Mouse (Mus musculus) left cerebral cortex, postnatal 4 days (tissue): ENCODE results near the gene Zbtb3. TPM values are rescaled to one million over a fixed set of nuclear protein-coding genes. Genes with fewer than 3 reads are reported as not detected.

Experiments
- DNase-seq: peaks from one replicate; pipeline ENCODE4 v3.0.0-alpha.2; 2022
- intact Hi-C: fragments of 180-260 bp; cut with DNase I; formaldehyde crosslinking; loops from one replicate; pipeline ENCODE4 v1.15.1; 2025
- total RNA-seq, 2 experiments: library from RNA; stranded (reverse); gene quantifications; 2 replicates each; pipeline ENCODE4 v1.2.3; 2021

The Zbtb3 gene
- total RNA-seq, 2 experiments from 2014 or later: 5.1 to 6.8 TPM

GRCm38 (mm10) chr19:8838041-8838730, 35.8 kb downstream of the Zbtb3 start:
- DNase-seq: peak; percentile 61
- intact Hi-C loops: loop anchor here (10.0 kb wide), 1 partner anchor 107 kb away; the partner anchor contains the start of gene Mta2

GRCm38 (mm10) chr19:8839103-8839907, 37.0 kb downstream of the Zbtb3 start, which contains the start of gene Gng3:
TSS of gene Gng3 (minus strand) at chr19:8839194.
- peak; percentile 87 for DNase-seq
- intact Hi-C loops: loop anchor here (10.0 kb wide), 1 partner anchor 105 kb away; the partner anchor contains the start of gene Mta2

DNA sequence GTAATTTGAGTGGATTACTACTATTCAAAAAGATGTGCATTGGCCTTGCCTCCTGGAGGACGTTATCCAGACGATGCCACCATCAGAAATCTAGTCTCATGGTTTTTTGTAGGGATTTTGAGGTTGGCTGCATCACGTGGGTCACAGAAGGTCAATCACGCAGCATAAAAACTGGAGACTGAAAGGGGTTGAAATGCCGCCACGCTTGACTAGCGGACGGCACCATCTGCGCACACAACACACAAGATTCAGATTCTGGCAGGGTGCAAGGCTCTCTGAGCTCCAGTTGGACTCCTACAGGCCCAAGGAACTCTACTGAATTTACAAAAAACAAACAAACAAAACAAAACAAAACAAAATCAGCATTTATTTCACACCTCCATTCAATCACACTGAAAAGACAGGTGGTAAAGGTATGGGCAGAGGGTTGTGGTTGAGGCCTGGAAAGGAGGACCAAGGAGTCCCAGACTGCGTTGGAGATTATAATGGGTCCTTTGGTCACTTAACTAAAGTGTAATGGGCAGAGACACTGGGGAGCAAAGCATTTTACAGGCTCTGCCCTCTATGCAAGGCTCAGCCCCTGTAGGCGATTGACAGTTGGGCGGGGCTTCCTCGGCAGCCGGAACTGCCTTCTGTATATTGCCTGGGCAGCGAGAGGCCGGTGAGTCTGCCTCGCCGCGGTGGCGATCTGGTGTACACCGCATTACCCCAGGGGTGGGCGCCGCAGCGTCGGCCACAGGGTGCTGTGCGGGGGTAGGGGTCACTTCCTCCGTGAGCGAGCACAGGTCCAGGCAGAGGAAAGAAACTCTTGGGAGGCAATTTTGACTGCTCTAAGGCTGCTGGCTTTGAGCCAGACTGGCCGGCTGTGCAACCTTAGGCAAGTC, 37.8 kb downstream of the Zbtb3 start:
- DNase-seq: peak; percentile 73
- intact Hi-C loops: loop anchor here (10.0 kb wide), 1 partner anchor 105 kb away; the partner anchor contains the start of gene Mta2

DNA sequence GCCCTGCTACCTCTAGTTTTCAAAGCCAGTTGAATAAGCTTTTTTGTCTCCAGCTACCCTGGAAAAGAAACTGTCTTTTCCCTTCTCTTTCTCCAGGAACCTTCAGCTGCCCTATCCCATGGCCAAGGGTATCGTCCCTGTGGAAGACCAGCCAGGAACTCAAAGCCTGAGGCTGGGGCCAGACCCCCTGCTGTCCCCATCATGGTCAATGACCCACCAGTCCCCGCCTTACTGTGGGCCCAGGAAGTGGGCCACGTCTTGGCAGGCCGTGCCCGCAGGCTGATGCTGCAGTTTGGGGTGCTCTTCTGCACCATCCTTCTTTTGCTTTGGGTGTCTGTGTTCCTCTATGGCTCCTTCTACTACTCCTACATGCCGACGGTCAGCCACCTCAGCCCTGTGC, 38.7 kb downstream of the Zbtb3 start:
- intact Hi-C loops: no loop called here
- peak; percentile 25 for DNase-seq

GRCm38 (mm10) chr19:8842961-8843360, 40.6 kb downstream of the Zbtb3 start:
- no peak for DNase-seq
- intact Hi-C loops: no loop called here

- DNase-seq: peak; percentile 80
These were observed 42.2 kb downstream of the Zbtb3 start for GRCm38 (mm10) chr19:8844371-8845129.

DNA sequence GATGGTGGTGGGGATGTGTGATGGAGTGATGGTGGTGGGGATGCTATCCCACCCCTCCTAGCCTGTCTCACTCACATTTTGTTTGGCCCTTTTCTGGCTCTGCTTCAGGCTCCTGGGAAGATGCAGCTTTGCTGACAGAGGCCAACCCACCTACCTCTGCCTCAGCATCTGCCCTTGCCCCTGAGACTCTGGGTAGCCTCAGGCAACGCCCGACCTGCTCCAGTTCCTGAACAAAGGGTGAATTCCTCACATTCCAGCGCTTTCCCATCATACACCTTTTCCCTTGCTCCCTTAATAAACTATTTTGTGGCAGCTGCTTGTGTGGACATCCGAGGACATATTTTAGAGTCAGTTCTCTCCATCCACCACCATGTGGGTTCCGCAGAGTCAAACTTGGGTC, 46.0 kb downstream of the Zbtb3 start:
- no peak for DNase-seq
- intact Hi-C loops: no loop called here

More at GRCm38 (mm10) chr19:8844371-8845129, 42.2 kb downstream of the Zbtb3 start:
- intact Hi-C loops: no loop called here

DNA sequence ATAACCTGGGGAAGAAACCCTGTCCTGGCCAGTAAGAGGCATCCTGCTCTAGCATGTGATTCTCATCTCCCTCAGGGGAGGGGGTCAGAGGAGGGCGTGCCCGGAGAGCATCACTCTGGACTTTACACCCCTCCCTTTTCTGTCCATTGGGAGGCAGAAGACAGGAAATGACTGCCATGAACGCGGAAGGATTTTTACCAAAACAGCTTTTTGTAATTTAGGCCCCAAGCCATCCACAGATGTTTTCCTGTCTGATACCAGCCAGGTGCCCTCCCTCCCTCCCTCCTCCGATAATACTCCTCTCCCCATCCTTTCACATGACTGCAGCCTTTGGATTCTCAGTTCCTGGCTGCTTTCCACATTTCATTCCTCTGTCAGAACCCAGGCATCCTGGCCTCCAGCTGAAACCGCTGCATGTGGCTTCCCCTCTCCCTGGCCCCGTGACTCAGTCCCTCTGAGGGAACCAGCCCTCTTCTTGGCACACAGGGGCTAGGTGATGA, 48.1 kb downstream of the Zbtb3 start, which contains the start of gene Lrrn4cl:
TSS of gene Lrrn4cl (plus strand) at position 367 of the 500 bp plus-strand sequence.
- DNase-seq: peak; percentile 30
- intact Hi-C loops: no loop called here

GRCm38 (mm10) chr19:8851639-8852038, 49.3 kb downstream of the Zbtb3 start:
- intact Hi-C loops: no loop called here
- no peak for DNase-seq

GRCm38 (mm10) chr19:8852236-8852928, 50.0 kb downstream of the Zbtb3 start:
- intact Hi-C loops: no loop called here
- no peak for DNase-seq

GRCm38 (mm10) chr19:8853117-8853516, 50.8 kb downstream of the Zbtb3 start:
- no peak for DNase-seq
- intact Hi-C loops: no loop called here

Other genes starting within 250 kb of the Zbtb3 start
- gene Slc22a8, start 211.3 kb upstream of the Zbtb3 start, total RNA-seq: 10 to 100 TPM; 16.0 to 17.9 TPM
- 10 to 100 TPM; 12.0 TPM for gene Slc22a6, start 184.5 kb upstream of the Zbtb3 start, total RNA-seq
- gene Chrm1, start 138.8 kb upstream of the Zbtb3 start, total RNA-seq: 10 to 100 TPM; 58.0 to 63.6 TPM
- 100 to 1,000 TPM; 166 to 179 TPM for gene Slc3a2, start 79.2 kb upstream of the Zbtb3 start, total RNA-seq
- gene Wdr74, start 66.7 kb upstream of the Zbtb3 start, total RNA-seq: 10 to 100 TPM; 55.9 to 56.5 TPM
- gene 1700092M07Rik, start 61.8 kb upstream of the Zbtb3 start, total RNA-seq: 1 to 10 TPM; 2.7 to 2.8 TPM
- 10 to 100 TPM; 70.8 to 77.5 TPM for gene Stx5a, start 61.1 kb upstream of the Zbtb3 start, total RNA-seq
- gene Nxf1, start 45.5 kb upstream of the Zbtb3 start, total RNA-seq: 100 to 1,000 TPM; 105 to 110 TPM
- 100 to 1,000 TPM in 1 of 2 experiments, 10 to 100 TPM in 1; 96.5 to 102 TPM for gene Tmem223, start 31.6 kb upstream of the Zbtb3 start, total RNA-seq
- gene Tmem179b, start 28.1 kb upstream of the Zbtb3 start, total RNA-seq: 1 to 10 TPM; 8.2 to 9.2 TPM
- 10 to 100 TPM; 24.9 to 29.4 TPM for gene Taf6l, start 16.1 kb upstream of the Zbtb3 start, total RNA-seq
- 10 to 100 TPM; 87.2 to 92.3 TPM for gene Polr2g, start 4.0 kb upstream of the Zbtb3 start, total RNA-seq
- 10 to 100 TPM; 46.0 to 47.2 TPM for gene Ttc9c, start 16.8 kb downstream of the Zbtb3 start, total RNA-seq
- 100 to 1,000 TPM; 108 to 116 TPM for gene Hnrnpul2, start 17.5 kb downstream of the Zbtb3 start, total RNA-seq
- gene AC129217.1, start 27.2 kb downstream of the Zbtb3 start, total RNA-seq: not detected
- 10 to 100 TPM; 76.9 to 78.4 TPM for gene Bscl2, start 34.9 kb downstream of the Zbtb3 start, total RNA-seq
- gene Gng3, start 36.6 kb downstream of the Zbtb3 start, total RNA-seq: 100 to 1,000 TPM; 275 to 279 TPM
- gene Lrrn4cl, start 48.2 kb downstream of the Zbtb3 start, total RNA-seq: under 1 TPM; 0.76 to 0.93 TPM
- 100 to 1,000 TPM; 109 to 122 TPM for gene Ubxn1, start 68.9 kb downstream of the Zbtb3 start, total RNA-seq
- 10 to 100 TPM; 22.3 to 25.7 TPM for gene Uqcc3, start 78.4 kb downstream of the Zbtb3 start, total RNA-seq
- 1 to 10 TPM; 4.6 to 8.6 TPM for gene Lbhd1, start 81.2 kb downstream of the Zbtb3 start, total RNA-seq
- not detected for gene Gm49403, start 81.4 kb downstream of the Zbtb3 start, total RNA-seq
- 10 to 100 TPM; 16.4 to 21.4 TPM for gene 1810009A15Rik, start 86.3 kb downstream of the Zbtb3 start, total RNA-seq
- gene Gm49416, start 86.4 kb downstream of the Zbtb3 start, total RNA-seq: 1 to 10 TPM; 4.2 to 5.8 TPM
- 10 to 100 TPM; 25.3 to 25.6 TPM for gene Ints5, start 90.5 kb downstream of the Zbtb3 start, total RNA-seq
- 100 to 1,000 TPM; 102 to 110 TPM for gene Ganab, start 95.5 kb downstream of the Zbtb3 start, total RNA-seq
- 100 to 1,000 TPM; 109 to 115 TPM for gene B3gat3, start 117.8 kb downstream of the Zbtb3 start, total RNA-seq
- gene Rom1, start 126.8 kb downstream of the Zbtb3 start, total RNA-seq: 1 to 10 TPM; 1.4 to 1.7 TPM
- gene Eml3, start 127.0 kb downstream of the Zbtb3 start, total RNA-seq: 10 to 100 TPM in 1 of 2 experiments, 1 to 10 TPM in 1; 9.4 to 11.6 TPM
- gene Mta2, start 139.3 kb downstream of the Zbtb3 start, total RNA-seq: 10 to 100 TPM; 75.4 to 79.6 TPM
- gene Tut1, start 151.3 kb downstream of the Zbtb3 start, total RNA-seq: 10 to 100 TPM; 17.5 to 20.0 TPM
- gene Eef1g, start 164.5 kb downstream of the Zbtb3 start, total RNA-seq: 100 to 1,000 TPM; 385 to 398 TPM
- gene Ahnak, start 186.7 kb downstream of the Zbtb3 start, total RNA-seq: 10 to 100 TPM; 14.0 to 18.5 TPM